Mouse (Mus musculus) neural tube, embryonic 11.5 days (tissue): ENCODE results near the gene Pdzk1. TPM values are rescaled to one million over a fixed set of nuclear protein-coding genes. Genes with fewer than 3 reads are reported as not detected.

ENCODE experiments used
- ATAC-seq: fragments of 200-750 bp; cut with Nextera tagmentation; 2 replicates; pipeline ENCODE4 v1.8.0; 2017; ENCODE audit warnings: moderate number of reproducible peaks, mild to moderate bottlenecking, moderate TSS enrichment, moderate library complexity; ENCODE audit not compliant: insufficient read depth, low FRiP score, low TSS enrichment
- DNase-seq: peaks from one replicate; pipeline ENCODE4 v3.0.0-alpha.2; 2015; ENCODE audit warnings: low spot score
- H3K27ac ChIP-seq: fragments of 300-500 bp; sonication (generic); 2 replicates; pipeline ENCODE4 v1.5.1; 2014; ENCODE audit warnings: low read depth, mild to moderate bottlenecking, low read length
- H3K27me3 ChIP-seq: fragments of 300-500 bp; sonication (generic); 2 replicates; pipeline ENCODE4 v1.6.1; 2014; ENCODE audit warnings: mild to moderate bottlenecking, low read length, mixed read lengths; ENCODE audit not compliant: control insufficient read depth, insufficient read depth
- H3K36me3 ChIP-seq: fragments of 300-500 bp; sonication (generic); 2 replicates; pipeline ENCODE4 v1.6.1; 2014; ENCODE audit warnings: mild to moderate bottlenecking, low read length, moderate library complexity, mixed read lengths; ENCODE audit not compliant: control insufficient read depth, insufficient read depth
- H3K4me1 ChIP-seq: fragments of 300-500 bp; sonication (generic); 2 replicates; pipeline ENCODE4 v1.6.1; 2014; ENCODE audit warnings: low read length, mixed read lengths; ENCODE audit not compliant: control insufficient read depth, insufficient read depth
- H3K4me2 ChIP-seq: fragments of 300-500 bp; sonication (generic); 2 replicates; pipeline ENCODE4 v1.6.1; 2014; ENCODE audit warnings: low read depth, mild to moderate bottlenecking, moderate library complexity
- H3K4me3 ChIP-seq: fragments of 300-500 bp; sonication (generic); 2 replicates; pipeline ENCODE4 v1.5.1; 2014; ENCODE audit warnings: low read depth, low read length
- H3K9ac ChIP-seq: fragments of 300-500 bp; sonication (generic); 2 replicates; pipeline ENCODE4 v1.6.1; 2014; ENCODE audit warnings: mild to moderate bottlenecking, low read length
- H3K9me3 ChIP-seq: fragments of 300-500 bp; sonication (generic); 2 replicates; pipeline ENCODE4 v1.6.1; 2016; ENCODE audit warnings: low read length; ENCODE audit not compliant: control insufficient read depth
- WGBS: fragments of 180-500 bp; shearing (Covaris S2); extraction: QIAGEN DNeasy Blood & Tissue Kit; methylation state at CpG from one replicate; pipeline ENCODE4 v1.1.7; 2014; 5-methylcytosine and 5-hydroxymethylcytosine counted together
- polyA plus RNA-seq: library from polyadenylated mRNA; unstranded; fragments of >200 nt; fragmentation: Nextera tagmentation; extraction: Ambion mirVana; gene quantifications from 2 replicates; pipeline ENCODE4 v1.2.1, GENCODE M21; 2014

Gene Pdzk1
- polyA plus RNA-seq, 1 experiment from 2014 or later: not detected

DNA sequence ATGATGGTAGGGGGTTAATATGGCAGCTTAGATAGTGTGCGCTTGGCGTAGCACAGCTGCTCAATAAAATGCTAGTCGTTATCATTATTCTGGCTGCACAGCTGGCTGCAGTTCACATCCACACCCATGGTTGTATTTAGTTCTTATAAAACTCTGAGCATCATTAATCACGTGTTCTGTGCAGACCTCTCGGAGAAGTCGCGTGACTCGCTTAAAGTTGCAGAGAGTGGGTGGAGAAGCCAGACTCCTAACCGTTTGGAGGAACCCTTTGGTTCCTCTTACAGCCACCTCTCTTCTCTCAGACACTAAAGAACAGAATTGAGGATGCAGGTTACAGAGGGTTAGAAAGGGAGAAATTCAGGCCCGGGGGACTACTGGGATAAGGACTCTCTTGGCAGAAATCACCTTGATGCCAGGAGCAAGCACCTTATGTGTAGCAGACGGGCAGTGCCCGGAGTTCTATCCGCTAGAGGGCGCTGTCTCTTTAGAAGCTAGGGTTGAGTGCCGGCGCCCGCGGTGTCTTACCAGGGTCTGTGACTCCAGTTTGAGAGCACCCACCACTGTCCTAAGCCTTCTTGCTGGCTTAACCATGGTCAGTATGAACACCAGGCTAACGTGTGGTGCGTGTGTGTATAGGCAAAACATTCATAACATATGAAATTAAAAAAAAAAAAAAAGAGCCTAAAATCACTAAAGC lies 16.5 kb upstream of the Pdzk1 start:
- ATAC-seq (peak; percentile 20; the same call in 1 of the 2 replicates), DNase-seq (peak; percentile 73)
- Histone ChIP-seq H3K4me3 (no peak overlapping the region), H3K27me3 (no peaks in the 10 kb centered on the region), H3K4me1 (no peaks in the 10 kb centered on the region), H3K27ac (no peak overlapping the region), H3K9me3 (no peaks in the 10 kb centered on the region), H3K9ac (no peak overlapping the region), H3K4me2 (no peak overlapping the region), H3K36me3 (no peaks in the 10 kb centered on the region)
- 39% methylated on average over 20 of the region's 20 CpGs for WGBS

- ATAC-seq: no peak
- DNase-seq: peak; percentile 20
Measured at GRCm38 (mm10) chr3:96813106-96813505, 16.0 kb upstream of the Pdzk1 start.

DNA sequence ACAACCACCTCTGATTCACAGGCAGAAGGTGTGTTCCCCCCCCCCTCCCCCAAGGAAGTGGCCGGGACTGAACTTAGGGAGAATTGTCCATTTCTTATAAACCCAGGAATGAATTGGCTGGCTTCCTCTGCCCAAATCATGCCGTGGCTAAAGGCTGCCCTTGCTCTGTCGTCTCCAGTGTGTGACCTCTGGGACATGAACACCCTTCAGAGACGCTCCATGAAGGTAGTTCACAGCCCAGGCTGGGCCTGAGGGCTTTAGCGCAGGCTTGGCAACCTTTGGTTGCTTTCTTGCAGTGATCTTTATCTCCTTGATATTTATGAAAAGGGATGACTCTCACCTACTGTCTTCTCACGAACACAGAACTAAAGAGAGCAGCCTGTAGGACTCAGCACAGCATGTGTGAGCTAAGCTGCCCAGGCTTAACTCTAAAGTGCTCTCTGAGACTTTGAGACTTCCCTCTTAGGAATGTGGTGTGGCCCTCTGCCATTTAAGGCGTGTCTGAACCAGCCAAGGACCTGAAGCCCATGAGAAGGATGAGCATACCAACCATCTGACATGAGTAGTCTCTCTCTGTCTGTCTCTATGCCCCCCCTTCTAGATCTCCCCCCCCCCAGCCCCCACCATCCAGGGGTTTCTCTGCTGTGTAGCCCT lies 15.4 kb upstream of the Pdzk1 start:
- H3K4me2 ChIP-seq: no peak overlapping the region
- H3K4me3 ChIP-seq: no peak overlapping the region
- WGBS: 78% methylated on average over 7 of the region's 7 CpGs
- no peaks in the 10 kb centered on the region for H3K4me1 ChIP-seq
- H3K27me3 ChIP-seq: no peaks in the 10 kb centered on the region
- no peaks in the 10 kb centered on the region for H3K9me3 ChIP-seq
- H3K27ac ChIP-seq: no peak overlapping the region
- ATAC-seq (no peak), DNase-seq (no peak)
- no peak overlapping the region for H3K9ac ChIP-seq
- no peaks in the 10 kb centered on the region for H3K36me3 ChIP-seq

More at GRCm38 (mm10) chr3:96813106-96813505, 16.0 kb upstream of the Pdzk1 start:
- Histone ChIP-seq H3K9ac (no peak overlapping the region), H3K9me3 (no peaks in the 10 kb centered on the region), H3K4me1 (no peaks in the 10 kb centered on the region), H3K36me3 (no peaks in the 10 kb centered on the region), H3K4me3 (no peak overlapping the region), H3K4me2 (no peak overlapping the region), H3K27me3 (no peaks in the 10 kb centered on the region), H3K27ac (no peak overlapping the region)
- 47% methylated on average over 9 of the region's 9 CpGs for WGBS

- no peaks in the 10 kb centered on the region for H3K27me3 ChIP-seq
- no peak overlapping the region for H3K27ac ChIP-seq
- no peak overlapping the region for H3K9ac ChIP-seq
- no peak overlapping the region for H3K4me3 ChIP-seq
- no peak for ATAC-seq
- H3K4me1 ChIP-seq: no peaks in the 10 kb centered on the region
- H3K36me3 ChIP-seq: no peaks in the 10 kb centered on the region
- no peak overlapping the region for H3K4me2 ChIP-seq
- no peak for DNase-seq
- 44% methylated on average over 6 of the region's 6 CpGs for WGBS
- H3K9me3 ChIP-seq: no peaks in the 10 kb centered on the region
Measured at GRCm38 (mm10) chr3:96814342-96814741, 14.7 kb upstream of the Pdzk1 start.

DNA sequence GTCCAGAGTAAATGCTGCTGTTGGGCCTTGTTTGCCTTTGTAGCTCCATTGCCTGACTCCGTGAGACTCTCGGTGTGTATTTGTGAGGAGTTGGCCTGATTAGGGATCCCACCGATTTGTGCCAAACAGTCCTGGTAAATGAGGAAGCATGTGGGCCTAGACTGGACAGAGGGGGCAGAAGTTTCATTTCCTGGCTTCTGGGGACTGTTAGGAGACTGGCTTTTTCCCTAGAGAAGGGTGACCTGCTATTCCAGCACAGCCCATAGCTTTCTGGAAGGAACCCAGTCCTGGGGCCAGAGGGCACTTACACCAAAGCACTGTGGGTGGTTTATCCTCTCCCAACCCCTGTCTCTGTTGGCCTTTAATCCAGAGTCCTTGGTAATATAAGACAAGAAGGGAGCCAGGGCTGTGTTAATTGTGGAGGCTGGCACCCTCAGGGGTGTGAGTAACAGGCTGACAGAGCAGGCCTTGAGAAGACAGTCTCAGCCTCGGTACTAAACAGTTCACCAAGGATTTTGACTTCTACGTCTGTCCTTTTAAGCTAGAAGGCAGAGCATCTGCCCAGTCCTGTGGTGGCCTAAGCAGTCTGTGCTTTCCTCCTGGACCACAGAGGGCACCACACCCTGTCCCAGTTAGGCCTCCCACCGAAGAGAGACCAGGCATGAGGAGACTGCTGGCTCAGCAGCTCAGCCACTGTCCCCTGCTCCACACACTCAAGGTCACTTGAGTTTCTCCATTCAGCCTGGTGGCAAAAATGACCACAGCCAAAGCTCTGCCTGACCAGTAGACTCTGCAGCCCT lies 8.8 kb upstream of the Pdzk1 start:
- Histone ChIP-seq H3K36me3 (no peaks in the 10 kb centered on the region), H3K27me3 (no peaks in the 10 kb centered on the region), H3K4me1 (no peaks in the 10 kb centered on the region), H3K9ac (no peak overlapping the region), H3K4me3 (no peak overlapping the region), H3K4me2 (no peak overlapping the region), H3K9me3 (no peaks in the 10 kb centered on the region), H3K27ac (no peak overlapping the region)
- no peak for DNase-seq
- WGBS: 75% methylated on average over 6 of the region's 6 CpGs
- ATAC-seq: no peak

DNA sequence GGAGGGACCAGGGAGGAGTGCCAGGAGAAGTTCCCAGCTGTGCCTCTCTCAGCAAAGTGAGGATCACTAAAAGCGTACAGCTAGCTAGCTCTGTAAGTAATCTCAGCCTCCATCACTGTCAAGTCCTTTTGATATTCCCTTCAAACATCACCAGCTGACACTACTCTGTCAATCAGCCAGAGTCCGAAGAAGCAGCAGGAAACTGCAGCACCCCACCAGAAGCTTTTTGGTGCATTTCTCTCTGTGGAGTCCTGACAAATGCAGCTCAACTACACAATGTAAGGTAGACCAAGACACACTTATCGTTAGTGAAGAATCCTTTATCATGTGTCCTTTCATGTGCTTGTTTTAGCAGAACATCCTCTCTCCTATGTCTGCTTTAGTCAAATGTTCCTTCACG lies 7.5 kb upstream of the Pdzk1 start:
- Histone ChIP-seq H3K9ac (no peak overlapping the region), H3K27ac (no peak overlapping the region), H3K4me2 (no peak overlapping the region), H3K4me3 (no peak overlapping the region), H3K36me3 (no peaks in the 10 kb centered on the region), H3K27me3 (no peaks in the 10 kb centered on the region), H3K9me3 (no peaks in the 10 kb centered on the region), H3K4me1 (no peaks in the 10 kb centered on the region)
- DNase-seq: no peak
- 89% methylated on average over 4 of the region's 4 CpGs for WGBS
- no peak for ATAC-seq

DNA sequence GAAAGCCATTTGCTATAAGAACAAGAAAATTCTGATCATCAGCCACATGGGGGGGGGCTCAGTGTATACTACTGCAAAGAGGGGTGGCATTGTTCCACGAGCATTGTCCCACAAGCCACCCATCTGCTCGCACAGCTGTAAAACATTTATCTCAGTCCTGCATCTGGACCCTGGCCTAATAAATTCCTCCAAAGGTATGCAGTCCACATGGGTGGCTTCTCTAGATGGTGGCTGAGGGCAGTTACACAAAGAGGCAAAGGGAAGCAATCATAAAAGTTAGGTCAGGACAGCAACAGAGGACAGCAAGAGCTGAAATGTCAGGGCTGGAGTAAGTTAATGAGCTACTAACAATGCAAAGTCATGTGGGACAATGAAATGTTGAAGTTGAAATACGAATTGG lies 5.4 kb upstream of the Pdzk1 start:
- ATAC-seq (no peak), DNase-seq (no peak)
- Histone ChIP-seq H3K4me3 (no peak overlapping the region), H3K9me3 (no peaks in the 10 kb centered on the region), H3K4me2 (no peak overlapping the region), H3K27ac (no peak overlapping the region), H3K9ac (no peak overlapping the region), H3K27me3 (no peaks in the 10 kb centered on the region), H3K4me1 (no peaks in the 10 kb centered on the region), H3K36me3 (no peaks in the 10 kb centered on the region)
- WGBS: 27% methylated on average over 3 of the region's 3 CpGs

- ATAC-seq: no peak
- WGBS: 85% methylated on average over 12 of the region's 12 CpGs
- Histone ChIP-seq H3K27ac (no peak overlapping the region), H3K36me3 (no peaks in the 10 kb centered on the region), H3K4me1 (no peaks in the 10 kb centered on the region), H3K4me3 (no peak overlapping the region), H3K27me3 (no peaks in the 10 kb centered on the region), H3K4me2 (no peak overlapping the region), H3K9ac (no peak overlapping the region), H3K9me3 (no peaks in the 10 kb centered on the region)
- no peak for DNase-seq
Measured at GRCm38 (mm10) chr3:96824614-96825013, 4.5 kb upstream of the Pdzk1 start.
